Mouse (Mus musculus) kidney, adult 2 months (tissue): Measurements from ENCODE around the gene Lzts3. TPM values are rescaled to one million over a fixed set of nuclear protein-coding genes. Genes with fewer than 3 reads are reported as not detected.

ENCODE experiments used
- DNase-seq: peaks from one replicate; pipeline ENCODE4 v3.0.0; 2021
- H3K27ac ChIP-seq: fragments of 200-500 bp; 2 replicates; pipeline ENCODE4 v1.5.1; 2012; ENCODE audit warnings: low read depth, low read length, control low read depth, inconsistent platforms; ENCODE audit not compliant: insufficient read depth
- H3K27me3 ChIP-seq: fragments of 200-500 bp; replicated peaks from 2 replicates; pipeline ENCODE4 v1.6.1; 2012; ENCODE audit warnings: mild to moderate bottlenecking, moderate library complexity, low read length, inconsistent platforms; ENCODE audit not compliant: control insufficient read depth, insufficient read depth
- H3K36me3 ChIP-seq: fragments of 200-500 bp; 2 replicates; pipeline ENCODE4 v1.6.1; 2012; ENCODE audit warnings: mild to moderate bottlenecking, moderate library complexity, low read length, inconsistent platforms; ENCODE audit not compliant: control insufficient read depth, insufficient read depth
- H3K4me1 ChIP-seq: fragments of 200-500 bp; 2 replicates; pipeline ENCODE4 v1.6.1; 2011; ENCODE audit warnings: low read length; ENCODE audit not compliant: control insufficient read depth, insufficient read depth
- H3K4me3 ChIP-seq: fragments of 200-500 bp; 2 replicates; pipeline ENCODE4 v1.5.1; 2011; ENCODE audit warnings: mild to moderate bottlenecking, low read depth, low read length, control low read depth; ENCODE audit not compliant: insufficient read depth
- CTCF ChIP-seq: fragments of 200-500 bp; conservative IDR thresholded peaks from 2 replicates; pipeline ENCODE4 v1.5.1; 2011; ENCODE audit warnings: low read depth, mild to moderate bottlenecking, control low read depth, low read length, moderate library complexity, mixed read lengths; ENCODE audit not compliant: insufficient read depth, insufficient read length
- POLR2A ChIP-seq: fragments of 200-500 bp; IDR thresholded peaks from one replicate; pipeline ENCODE4 v1.6.1; 2011; ENCODE audit warnings: low read depth, low read length, control low read depth
- WGBS: fragments of 180-500 bp; shearing (Covaris S2); methylation state at CpG from one replicate; pipeline ENCODE4 v1.1.7; 2018; 5-methylcytosine and 5-hydroxymethylcytosine counted together
- polyA plus RNA-seq: library from polyadenylated mRNA; depleted of rRNA; stranded (reverse); fragments of >200 nt; gene quantifications from 2 replicates; pipeline ENCODE4 v1.2.3, GENCODE M21; 2012; rRNA removed

Gene Lzts3
- polyA plus RNA-seq, 1 experiment, result 169 TPM

DNA sequence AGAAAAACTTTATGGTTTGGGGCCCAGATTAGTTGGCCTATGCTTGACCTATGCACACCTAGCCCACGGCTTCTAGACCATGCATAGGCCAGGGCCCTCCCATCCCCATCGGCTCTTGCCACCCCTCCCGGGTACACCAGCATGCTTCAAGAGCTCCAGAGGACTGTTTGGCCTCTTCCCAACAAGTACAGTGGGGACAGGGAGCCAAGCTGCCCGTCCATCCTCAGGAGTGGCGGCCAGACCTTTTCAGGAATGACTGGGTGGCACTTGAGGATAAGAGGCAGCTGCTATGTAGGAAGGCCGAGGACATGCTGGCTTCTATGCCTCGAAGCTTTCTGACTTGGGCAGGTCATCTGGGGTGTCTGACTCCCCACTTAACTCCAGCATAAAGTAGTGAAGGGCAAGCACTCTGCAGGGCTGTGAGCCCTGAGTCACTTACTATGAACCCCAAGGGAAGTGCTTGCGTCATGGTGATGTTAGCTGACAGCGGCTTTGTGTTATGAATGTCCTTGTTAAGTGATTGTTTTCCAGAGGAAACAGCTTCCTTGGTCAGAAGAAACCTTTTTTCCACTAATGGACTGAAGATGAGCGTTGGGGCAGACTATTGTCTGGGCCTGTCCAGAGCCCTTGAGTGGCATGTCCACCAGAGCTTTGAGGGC lies 58.6 kb downstream of the Lzts3 start:
- H3K4me3 ChIP-seq, result no peak overlapping the region
- no peaks in the 10 kb centered on the region for H3K36me3 ChIP-seq
- no peak overlapping the region for H3K27ac ChIP-seq
- H3K4me1 ChIP-seq, result no peaks in the 10 kb centered on the region
- WGBS, result 79% methylated on average over 10 of the region's 10 CpGs
- DNase-seq, result no peak
- TF ChIP-seq POLR2A (no peak), CTCF (no peak)
- peaks cover 3% of the 10 kb centered on the region for H3K27me3 ChIP-seq

Other genes starting within 250 kb of the Lzts3 start
- gene Cpxm1, start 245.2 kb downstream of the Lzts3 start, polyA plus RNA-seq, result 14.7 and 15.0 TPM in 2 replicates
- not detected in 2 replicates for gene Gm28372, start 237.6 kb downstream of the Lzts3 start, polyA plus RNA-seq
- 0.19 TPM in 1 of 2 replicates, not detected in the other for gene 1700020A23Rik, start 237.5 kb downstream of the Lzts3 start, polyA plus RNA-seq
- not detected in 2 replicates for gene Tmem239, start 236.3 kb downstream of the Lzts3 start, polyA plus RNA-seq
- gene Vps16, start 218.5 kb downstream of the Lzts3 start, polyA plus RNA-seq, result 50.8 and 56.0 TPM in 2 replicates
- 27.4 and 33.4 TPM in 2 replicates for gene Pced1a, start 218.1 kb downstream of the Lzts3 start, polyA plus RNA-seq
- 49.9 and 59.2 TPM in 2 replicates for gene Ptpra, start 192.5 kb downstream of the Lzts3 start, polyA plus RNA-seq
- 86.9 and 116 TPM in 2 replicates for gene Mrps26, start 79.1 kb downstream of the Lzts3 start, polyA plus RNA-seq
- not detected in 2 replicates for gene Oxt, start 66.6 kb downstream of the Lzts3 start, polyA plus RNA-seq
- gene Avp, start 60.2 kb downstream of the Lzts3 start, polyA plus RNA-seq, result not detected in 2 replicates
- 3.4 and 4.0 TPM in 2 replicates for gene Fastkd5, start 12.8 kb downstream of the Lzts3 start, polyA plus RNA-seq
- gene Ubox5, start 12.8 kb downstream of the Lzts3 start, polyA plus RNA-seq, result 7.3 and 8.0 TPM in 2 replicates
- 143 and 152 TPM in 2 replicates for gene Ddrgk1, start 21.9 kb upstream of the Lzts3 start, polyA plus RNA-seq
- gene Itpa, start 24.8 kb upstream of the Lzts3 start, polyA plus RNA-seq, result 33.9 and 34.2 TPM in 2 replicates
- 30.6 and 40.7 TPM in 2 replicates for gene Slc4a11, start 54.7 kb upstream of the Lzts3 start, polyA plus RNA-seq